Mouse (Mus musculus) liver, postnatal 0 days (tissue): ENCODE results near the gene Selenom. TPM values are rescaled to one million over a fixed set of nuclear protein-coding genes. Genes with fewer than 3 reads are reported as not detected.

Experiments used
- ATAC-seq: fragments of 200-750 bp; cut with Nextera tagmentation; 2 replicates; pipeline ENCODE4 v1.8.0; 2017; ENCODE audit warnings: mild to moderate bottlenecking, moderate library complexity
- DNase-seq: peaks from one replicate; pipeline ENCODE4 v3.0.0-alpha.2; 2016
- H3K27ac ChIP-seq: fragments of 300-500 bp; sonication (generic); 2 replicates; pipeline ENCODE4 v1.5.1; 2014; ENCODE audit warnings: antibody characterized with exemption, moderate library complexity, mild to moderate bottlenecking, low read depth
- H3K27me3 ChIP-seq: fragments of 300-500 bp; sonication (generic); 2 replicates; pipeline ENCODE4 v1.6.1; 2014; ENCODE audit warnings: low read length, control low read depth, mixed read lengths; ENCODE audit not compliant: insufficient read depth
- H3K36me3 ChIP-seq: fragments of 300-500 bp; sonication (generic); replicated peaks from 2 replicates; pipeline ENCODE4 v1.6.1; 2014; ENCODE audit warnings: mild to moderate bottlenecking, control low read depth, low read length, moderate library complexity, mixed read lengths; ENCODE audit not compliant: insufficient read depth
- H3K4me1 ChIP-seq: fragments of 300-500 bp; sonication (generic); 2 replicates; pipeline ENCODE4 v1.6.1; 2014; ENCODE audit warnings: antibody characterized with exemption, mild to moderate bottlenecking, control low read depth; ENCODE audit not compliant: insufficient read depth
- H3K4me2 ChIP-seq: fragments of 300-500 bp; sonication (generic); 2 replicates; pipeline ENCODE4 v1.6.1; 2014; ENCODE audit warnings: low read depth, mild to moderate bottlenecking, low read length, moderate library complexity, mixed read lengths
- H3K4me3 ChIP-seq: fragments of 300-500 bp; sonication (generic); 2 replicates; pipeline ENCODE4 v1.5.1; 2014; ENCODE audit warnings: low read depth, low read length
- H3K9ac ChIP-seq: fragments of 300-500 bp; sonication (generic); replicated peaks from 2 replicates; pipeline ENCODE4 v1.6.1; 2014; ENCODE audit warnings: mild to moderate bottlenecking, moderate library complexity
- H3K9me3 ChIP-seq: fragments of 300-500 bp; sonication (generic); 2 replicates; pipeline ENCODE4 v1.6.1; 2016; ENCODE audit warnings: mild to moderate bottlenecking, control low read depth, low read length, mixed read lengths
- CTCF ChIP-seq: sonication (generic); IDR thresholded peaks from 2 replicates; pipeline ENCODE4 v1.5.1; 2016; ENCODE audit warnings: antibody characterized with exemption, low read depth
- EP300 ChIP-seq: IDR thresholded peaks from 2 replicates; pipeline ENCODE4 v1.6.1; 2016; ENCODE audit warnings: antibody characterized with exemption, low read depth, mild to moderate bottlenecking
- WGBS: fragments of 180-500 bp; shearing (Covaris S2); extraction: QIAGEN DNeasy Blood & Tissue Kit; methylation state at CpG from one replicate; pipeline ENCODE4 v1.1.7; 2014; ENCODE audit not compliant: insufficient replicate concordance; 5-methylcytosine and 5-hydroxymethylcytosine counted together
- polyA plus RNA-seq: library from polyadenylated mRNA; unstranded; fragments of >200 nt; fragmentation: Nextera tagmentation; extraction: Ambion mirVana; gene quantifications from 2 replicates; pipeline ENCODE4 v1.2.1, GENCODE M21; 2015

The Selenom gene
- polyA plus RNA-seq, 1 experiment from 2014 or later: 9.9 TPM

- Histone ChIP-seq H3K36me3 (no peaks in the 10 kb centered on the region), H3K4me1 (peaks cover 7% of the 10 kb centered on the region; the same call in 1 of the 2 replicates), H3K4me3 (no peak overlapping the region), H3K9ac (no peak overlapping the region), H3K27me3 (no peaks in the 10 kb centered on the region), H3K4me2 (no peak overlapping the region), H3K27ac (no peak overlapping the region), H3K9me3 (no peaks in the 10 kb centered on the region)
- WGBS: 63% methylated on average over 5 of the region's 5 CpGs
- DNase-seq (peak; percentile 10), ATAC-seq (no peak)
- TF ChIP-seq EP300: no peak
- TF ChIP-seq CTCF: no peak
Measured at GRCm38 (mm10) chr11:3496756-3497155, 17.7 kb upstream of the Selenom start.

- no peak overlapping the region for H3K9ac ChIP-seq
- H3K4me3 ChIP-seq: no peak overlapping the region
- 89% methylated on average over 1 of the region's 1 CpGs for WGBS
- DNase-seq: no peak
- peaks cover 7% of the 10 kb centered on the region; the same call in 1 of the 2 replicates for H3K4me1 ChIP-seq
- H3K27me3 ChIP-seq: 0 out of 2 replicates have a peak, but pooled peaks cover under 1% of the 10 kb centered on the region
- TF ChIP-seq EP300 (no peak), CTCF (no peak)
- H3K9me3 ChIP-seq: no peaks in the 10 kb centered on the region
- H3K27ac ChIP-seq: no peak overlapping the region
- ATAC-seq: no peak
- no peaks in the 10 kb centered on the region for H3K36me3 ChIP-seq
- no peak overlapping the region for H3K4me2 ChIP-seq
Measured at GRCm38 (mm10) chr11:3497296-3497695, 17.2 kb upstream of the Selenom start.

GRCm38 (mm10) chr11:3502057-3502456 is 12.4 kb upstream of the Selenom start:
- H3K9ac ChIP-seq: no peak overlapping the region
- ATAC-seq: no peak

GRCm38 (mm10) chr11:3502459-3503072 is 11.9 kb upstream of the Selenom start:
- H3K4me1 ChIP-seq: no peaks in the 10 kb centered on the region
- no peak overlapping the region for H3K4me2 ChIP-seq
- H3K9ac ChIP-seq: no peak overlapping the region
- DNase-seq: peak; percentile 10
- TF ChIP-seq EP300 (no peak), CTCF (no peak)
- no peak overlapping the region for H3K4me3 ChIP-seq
- no peak overlapping the region for H3K27ac ChIP-seq
- no peaks in the 10 kb centered on the region for H3K36me3 ChIP-seq
- WGBS: 78% methylated on average over 18 of the region's 18 CpGs
- ATAC-seq: no peak
- H3K27me3 ChIP-seq: 0 out of 2 replicates have a peak, but pooled peaks cover 3% of the 10 kb centered on the region
- no peaks in the 10 kb centered on the region for H3K9me3 ChIP-seq

More at GRCm38 (mm10) chr11:3502057-3502456, 12.4 kb upstream of the Selenom start:
- DNase-seq: peak; percentile 12
- WGBS: 85% methylated on average over 17 of the region's 17 CpGs
- H3K4me1 ChIP-seq: no peaks in the 10 kb centered on the region
- no peak overlapping the region for H3K4me3 ChIP-seq
- H3K27me3 ChIP-seq: 0 out of 2 replicates have a peak, but pooled peaks cover 3% of the 10 kb centered on the region
- TF ChIP-seq EP300 (no peak), CTCF (no peak)
- H3K9me3 ChIP-seq: no peaks in the 10 kb centered on the region
- no peak overlapping the region for H3K4me2 ChIP-seq
- H3K27ac ChIP-seq: no peak overlapping the region
- H3K36me3 ChIP-seq: no peaks in the 10 kb centered on the region

GRCm38 (mm10) chr11:3503755-3504693 is 10.5 kb upstream of the Selenom start:
- ATAC-seq (no peak), DNase-seq (no peak)
- Histone ChIP-seq H3K4me1 (peaks cover under 1% of the 10 kb centered on the region; the same call in 1 of the 2 replicates), H3K27ac (no peak overlapping the region), H3K9ac (peak overlapping the region; percentile 34; the same call in 1 of the 2 replicates), H3K9me3 (no peaks in the 10 kb centered on the region), H3K4me3 (peak overlapping the region; percentile 33), H3K4me2 (peak overlapping the region; percentile 33), H3K36me3 (no peaks in the 10 kb centered on the region), H3K27me3 (0 out of 2 replicates have a peak, but pooled peaks cover 3% of the 10 kb centered on the region)
- TF ChIP-seq EP300 (no peak), CTCF (no peak)
- 59% methylated on average over 11 of the region's 11 CpGs for WGBS

- Histone ChIP-seq H3K9ac (no peak overlapping the region), H3K27me3 (no peaks in the 10 kb centered on the region), H3K9me3 (no peaks in the 10 kb centered on the region), H3K27ac (no peak overlapping the region), H3K4me2 (no peak overlapping the region), H3K4me3 (no peak overlapping the region), H3K4me1 (peaks cover 11% of the 10 kb centered on the region; the same call in 1 of the 2 replicates), H3K36me3 (no peaks in the 10 kb centered on the region)
- ATAC-seq (no peak), DNase-seq (no peak)
- 26% methylated on average over 7 of the region's 7 CpGs for WGBS
- TF ChIP-seq CTCF: no peak
- TF ChIP-seq EP300: no peak
Measured at GRCm38 (mm10) chr11:3508226-3508625, 6.3 kb upstream of the Selenom start.
